Mouse (Mus musculus) T-cell, adult 66 days (primary cell): ENCODE results near the gene Dnali1. TPM values are rescaled to one million over a fixed set of nuclear protein-coding genes. Genes with fewer than 3 reads are reported as not detected.

Source experiments
- total RNA-seq, 2 experiments: library from RNA; stranded (reverse); gene quantifications; 3 replicates in 1 of 2; 4 replicates in 1 of 2; pipeline ENCODE4 v1.2.4; 2023

The Dnali1 gene
- total RNA-seq: not detected

DNA sequence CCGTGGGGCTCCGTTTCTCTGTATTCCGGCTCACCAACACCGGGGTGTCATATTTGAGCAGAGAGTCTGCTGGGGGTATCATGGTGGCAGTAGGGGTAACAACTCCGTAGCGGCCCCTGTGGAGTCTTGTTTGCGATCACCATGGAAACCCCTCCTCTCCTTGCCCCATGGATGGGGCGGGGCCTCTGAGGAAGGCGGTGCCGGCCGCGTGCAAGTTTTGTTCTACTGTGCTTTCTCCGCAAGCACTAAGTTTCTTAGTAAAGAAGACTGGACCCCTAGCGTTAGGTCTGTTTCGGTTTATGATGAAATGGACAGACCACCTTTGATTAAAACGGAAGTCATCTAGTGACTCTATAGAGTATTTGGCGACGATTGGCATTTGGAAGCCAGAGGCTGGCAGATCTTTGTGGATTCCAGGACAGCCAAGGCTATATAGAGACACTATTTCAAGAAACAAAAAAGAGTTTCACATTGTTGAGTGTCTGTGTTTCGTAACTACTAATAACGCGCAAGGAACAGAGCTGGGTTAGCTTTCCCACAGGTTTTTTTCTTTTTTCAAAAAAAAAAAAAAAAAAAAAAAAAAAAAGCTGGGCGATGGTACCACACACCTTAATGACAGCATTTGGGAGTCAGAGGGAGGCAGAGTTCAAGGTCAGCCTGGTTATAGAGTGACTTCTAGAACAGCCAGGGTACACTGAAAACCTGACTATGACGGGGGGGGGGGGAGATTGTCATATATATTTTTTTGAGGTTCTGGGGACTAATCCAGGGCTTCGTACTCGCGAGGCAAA is at the start of gene Dnali1:
Gene Dnali1, minus strand, starts transcription at position 187 of the 791 bp plus-strand sequence.

GRCm38 (mm10) chr4:125084403-125085345 is 19.2 kb upstream of the Dnali1 start, which contains the start of gene Meaf6:
Meaf6 (plus strand) TSS chr4:125085134.

GRCm38 (mm10) chr4:125066490-125067370 is 1.2 kb upstream of the Dnali1 start, which contains the start of gene Snip1:
Snip1 (plus strand) TSS chr4:125066672.

DNA sequence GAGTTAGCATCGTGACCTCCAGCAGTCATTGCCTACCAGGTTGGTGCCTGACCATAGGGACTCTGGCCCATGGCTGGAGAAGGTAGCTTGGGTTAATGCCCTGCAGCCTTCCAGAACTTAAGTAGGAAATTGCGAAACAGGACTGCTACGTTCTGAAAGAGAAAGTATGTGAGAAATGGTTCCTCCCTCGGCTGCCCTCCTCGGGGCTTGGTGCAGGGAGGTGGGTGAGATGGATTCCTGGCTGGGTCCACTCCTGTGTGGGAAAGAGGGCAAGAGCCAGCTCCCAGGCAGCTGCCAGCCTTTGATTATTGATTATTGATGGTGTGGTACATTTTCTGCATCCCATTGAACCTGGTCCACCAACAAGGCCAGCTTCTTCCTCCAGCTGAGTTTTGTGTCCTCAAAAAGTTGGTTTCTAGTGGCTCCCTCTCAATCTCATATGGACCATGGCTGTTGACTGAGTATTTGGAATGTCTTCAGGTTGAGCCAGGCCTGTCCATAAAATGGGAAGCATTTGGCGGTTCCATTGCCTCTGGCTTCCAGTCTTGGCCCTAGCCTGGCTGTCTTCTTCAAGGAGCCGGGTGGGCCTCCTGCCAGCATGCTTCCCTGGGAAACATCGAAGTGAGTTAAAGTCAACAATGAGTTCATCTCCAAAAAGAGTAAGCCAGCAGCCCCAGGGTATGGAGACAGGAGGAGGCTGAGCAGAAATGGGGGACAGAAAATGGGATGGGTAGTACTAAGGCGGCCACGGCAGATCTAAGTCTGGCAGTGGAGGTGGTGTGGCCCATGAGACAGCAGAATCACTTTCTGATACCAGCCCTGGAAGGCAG is 49.5 kb downstream of the Dnali1 start, which contains the start of gene Gnl2:
Gene Gnl2, plus strand, starts transcription at position 780 of the 830 bp plus-strand sequence.

Other genes with a start within 250 kb of the Dnali1 start
- gene Yrdc, start 215.0 kb downstream of the Dnali1 start, total RNA-seq: 100 to 1,000 TPM; 111 to 120 TPM
- 10 to 100 TPM; 21.6 to 26.9 TPM for gene 1110065P20Rik, start 214.5 kb downstream of the Dnali1 start, total RNA-seq
- 1 to 10 TPM; 4.8 to 5.1 TPM for gene Maneal, start 203.5 kb downstream of the Dnali1 start, total RNA-seq
- not detected for gene Epha10, start 184.8 kb downstream of the Dnali1 start, total RNA-seq
- 10 to 100 TPM; 21.1 to 21.9 TPM for gene 9930104L06Rik, start 128.7 kb downstream of the Dnali1 start, total RNA-seq
- 1 to 10 TPM; 4.2 to 9.0 TPM for gene Cdca8, start 126.4 kb downstream of the Dnali1 start, total RNA-seq
- not detected for gene Rspo1, start 79.3 kb downstream of the Dnali1 start, total RNA-seq
- 10 to 100 TPM; 81.0 to 90.1 TPM for gene Gnl2, start 49.1 kb downstream of the Dnali1 start, total RNA-seq
- gene Snip1, start 969 bp upstream of the Dnali1 start, total RNA-seq: 10 to 100 TPM; 49.1 to 56.6 TPM
- gene Meaf6, start 19.4 kb upstream of the Dnali1 start, total RNA-seq: 10 to 100 TPM; 43.7 to 47.9 TPM
- gene Zc3h12a, start 62.1 kb upstream of the Dnali1 start, total RNA-seq: 100 to 1,000 TPM; 163 to 205 TPM